In the genomic region with DNA sequence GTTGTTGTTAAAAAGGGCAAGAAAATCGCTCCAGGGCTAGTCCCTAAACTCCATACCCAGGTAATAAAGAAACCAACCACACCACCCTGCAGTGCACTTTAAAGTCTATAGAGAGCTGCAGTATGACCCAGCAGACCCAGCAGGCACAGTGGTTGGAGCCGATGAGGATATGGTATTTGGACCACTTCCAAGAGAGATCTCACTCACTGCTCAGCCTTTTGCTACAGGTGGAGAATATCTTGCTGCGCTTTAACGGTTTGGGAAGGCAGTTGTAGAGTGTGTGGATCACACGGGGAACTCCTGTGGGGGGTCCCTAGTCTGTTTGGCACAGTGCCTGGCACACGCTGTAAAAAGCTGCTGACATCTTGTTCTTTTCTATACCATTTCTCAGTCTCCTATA, we compare ENCODE assay signal across 18 mouse cellular contexts.
DNase-seq lines count a peak whose midpoint lies in the region; ATAC-seq lines count a peak whose summit lies in the region.
"Had no signal": no experiment of that assay in that cellular context is flagged by ENCODE, and none has a peak within 500 bp of the region (broad histone marks: within the 10 kb centered on the region; RNA-seq: fewer than 3 reads in every experiment).

No protein-coding gene starts in this region.

- DNase-seq in cerebellum, adult 9-10 months = peak; percentile 44
- DNase-seq in cerebellum, adult 9-11 months = no peak
- no peak for DNase-seq in heart, postnatal 14 days
- DNase-seq in lung, postnatal 36 days = peak; percentile 27
- DNase-seq in lung, postnatal 10 days = no peak
- no peak for DNase-seq in right cerebral cortex, postnatal 36 days (ENCODE audit: low spot score in 2 of 2)
- DNase-seq: gastrocnemius, postnatal 36 days; heart, postnatal 10 days; layer of hippocampus, adult 9-11 months; right cerebral cortex, postnatal 4 days; thymus, postnatal 14 days had no signal

- WGBS in heart, embryonic 15.5 days = 20% methylated on average over 6 of the region's 6 CpGs

- H3K9me3 ChIP-seq in heart, embryonic 15.5 days (replicated peaks) = no peaks in the 10 kb centered on the region
- H3K9me3 ChIP-seq: liver, embryonic 12.5 days; midbrain, embryonic 15.5 days had no signal

- no peak overlapping the region for H3K4me3 ChIP-seq in heart, embryonic 15.5 days
- H3K4me3 ChIP-seq: liver, embryonic 12.5 days; midbrain, embryonic 15.5 days had no signal

- ATAC-seq in heart, embryonic 15.5 days (replicated peaks; ENCODE audit: insufficient number of reproducible peaks, insufficient read depth, low FRiP score, low read depth) = no peak
- ATAC-seq in megakaryocyte-erythroid progenitor cell, adult 5-6 weeks (replicated peaks; ENCODE audit: low FRiP score, low TSS enrichment, poor library complexity, severe bottlenecking) = 0 out of 2 replicates have a peak, but pooled peaks have one; percentile 34
- ATAC-seq: hindbrain, postnatal 0 days; midbrain, embryonic 15.5 days had no signal

- 0 out of 2 replicates have a peak overlapping the region, but pooled peaks have one; percentile 3 for H3K4me2 ChIP-seq in heart, embryonic 15.5 days
- H3K4me2 ChIP-seq: liver, embryonic 12.5 days; midbrain, embryonic 15.5 days had no signal

- peaks cover 24% of the 10 kb centered on the region for H3K4me1 ChIP-seq in heart, embryonic 15.5 days (replicated peaks)
- H3K4me1 ChIP-seq: liver, embryonic 12.5 days had no signal

- H3K36me3 ChIP-seq in heart, embryonic 15.5 days = no peaks in the 10 kb centered on the region
- H3K36me3 ChIP-seq: liver, embryonic 12.5 days; midbrain, embryonic 15.5 days had no signal

- H3K27me3 ChIP-seq in heart, embryonic 15.5 days = 0 out of 2 replicates have a peak, but pooled peaks cover 6% of the 10 kb centered on the region
- H3K27me3 ChIP-seq: CH12.LX; liver, embryonic 12.5 days had no signal

- intact Hi-C loops in heart, postnatal 14 days (cut with DNase I) = no loop called here

- H3K27ac ChIP-seq in heart, embryonic 15.5 days = peak overlapping the region; percentile 41
- H3K27ac ChIP-seq: hindbrain, postnatal 0 days; kidney, postnatal 0 days; liver, embryonic 12.5 days; midbrain, embryonic 15.5 days had no signal

- H3K9ac ChIP-seq in heart, embryonic 15.5 days = no peak overlapping the region
- H3K9ac ChIP-seq: liver, embryonic 12.5 days; midbrain, embryonic 15.5 days had no signal

Comparison
In these comparisons a context has a peak if more than half of its experiments do, and no peak if none do; other contexts are left out.
1. DNase-seq: peak in cerebellum, adult 9-10 months (single experiment) and lung, postnatal 36 days (single experiment); none in cerebellum, adult 9-11 months (single experiment), heart, postnatal 14 days (0 of 2), lung, postnatal 10 days (single experiment) and right cerebral cortex, postnatal 36 days (0 of 2).